Mouse (Mus musculus) embryonic facial prominence, embryonic 11.5 days (tissue): ENCODE measurements around the gene C77080. TPM values are rescaled to one million over a fixed set of nuclear protein-coding genes. Genes with fewer than 3 reads are reported as not detected.

ENCODE experiments used
- ATAC-seq: fragments of 200-750 bp; cut with Nextera tagmentation; replicated peaks from 2 replicates; pipeline ENCODE4 v1.8.0; 2017; ENCODE audit warnings: low read depth; ENCODE audit not compliant: insufficient number of reproducible peaks, low FRiP score, low TSS enrichment
- DNase-seq: peaks from one replicate; pipeline ENCODE4 v3.0.0-alpha.2; 2015; ENCODE audit warnings: low spot score
- H3K27ac ChIP-seq: fragments of 300-500 bp; sonication (generic); replicated peaks from 2 replicates; pipeline ENCODE4 v1.5.1; 2014; ENCODE audit warnings: mild to moderate bottlenecking, low read depth, low read length, control low read depth
- H3K27me3 ChIP-seq: fragments of 300-500 bp; sonication (generic); 2 replicates; pipeline ENCODE4 v1.6.1; 2014; ENCODE audit warnings: mild to moderate bottlenecking, low read length, moderate library complexity, mixed read lengths; ENCODE audit not compliant: control insufficient read depth, insufficient read depth
- H3K36me3 ChIP-seq: fragments of 300-500 bp; sonication (generic); replicated peaks from 2 replicates; pipeline ENCODE4 v1.6.1; 2014; ENCODE audit warnings: low read depth, mild to moderate bottlenecking, low read length, moderate library complexity, mixed read lengths; ENCODE audit not compliant: control insufficient read depth, insufficient read depth
- H3K4me1 ChIP-seq: fragments of 300-500 bp; sonication (generic); 2 replicates; pipeline ENCODE4 v1.6.1; 2014; ENCODE audit warnings: low read length, mixed read lengths; ENCODE audit not compliant: control insufficient read depth, insufficient read depth
- H3K4me2 ChIP-seq: fragments of 300-500 bp; sonication (generic); 2 replicates; pipeline ENCODE4 v1.6.1; 2014; ENCODE audit warnings: low read depth, mild to moderate bottlenecking, control low read depth, low read length, moderate library complexity
- H3K4me3 ChIP-seq: fragments of 300-500 bp; sonication (generic); 2 replicates; pipeline ENCODE4 v1.5.1; 2014; ENCODE audit warnings: low read depth, low read length, control low read depth
- H3K9ac ChIP-seq: fragments of 300-500 bp; sonication (generic); replicated peaks from 2 replicates; pipeline ENCODE4 v1.6.1; 2014; ENCODE audit warnings: mild to moderate bottlenecking, control low read depth, low read length
- H3K9me3 ChIP-seq: fragments of 300-500 bp; sonication (generic); replicated peaks from 2 replicates; pipeline ENCODE4 v1.6.1; 2016; ENCODE audit warnings: mild to moderate bottlenecking, low read length, inconsistent platforms, mixed read lengths; ENCODE audit not compliant: control insufficient read depth
- WGBS: fragments of 180-500 bp; shearing (Covaris S2); extraction: QIAGEN DNeasy Blood & Tissue Kit; methylation state at CpG from one replicate; pipeline ENCODE4 v1.1.7; 2014; 5-methylcytosine and 5-hydroxymethylcytosine counted together
- polyA plus RNA-seq: library from polyadenylated mRNA; unstranded; fragments of >200 nt; fragmentation: Nextera tagmentation; extraction: Ambion mirVana; gene quantifications from 2 replicates; pipeline ENCODE4 v1.2.1, GENCODE M21; 2014

Gene C77080
- polyA plus RNA-seq, 1 experiment from 2014 or later = 2.5 TPM

- H3K27me3 ChIP-seq = peaks cover 31% of the 10 kb centered on the region
Measured at GRCm38 (mm10) chr4:129252492-129252891, 8.7 kb downstream of the C77080 start.

GRCm38 (mm10) chr4:129251482-129252125, 9.6 kb downstream of the C77080 start:
- peak overlapping the region; percentile 28; the same call in 1 of the 2 replicates for H3K9ac ChIP-seq
- H3K4me3 ChIP-seq = no peak overlapping the region
- DNase-seq (no peak), ATAC-seq (no peak)
- H3K27me3 ChIP-seq = peaks cover 39% of the 10 kb centered on the region
- H3K4me1 ChIP-seq = peaks cover 3% of the 10 kb centered on the region; the same call in 1 of the 2 replicates
- WGBS = 2% methylated on average over 15 of the region's 15 CpGs
- no peak overlapping the region for H3K27ac ChIP-seq
- H3K36me3 ChIP-seq = no peaks in the 10 kb centered on the region
- peak overlapping the region; percentile 27 for H3K4me2 ChIP-seq
- H3K9me3 ChIP-seq = no peaks in the 10 kb centered on the region

More at GRCm38 (mm10) chr4:129252492-129252891, 8.7 kb downstream of the C77080 start:
- ATAC-seq (no peak), DNase-seq (no peak)
- peaks cover 3% of the 10 kb centered on the region; the same call in 1 of the 2 replicates for H3K4me1 ChIP-seq
- H3K4me3 ChIP-seq = no peak overlapping the region
- H3K4me2 ChIP-seq = no peak overlapping the region
- H3K9me3 ChIP-seq = no peaks in the 10 kb centered on the region
- WGBS = 81% methylated on average over 2 of the region's 2 CpGs
- H3K27ac ChIP-seq = no peak overlapping the region
- H3K36me3 ChIP-seq = no peaks in the 10 kb centered on the region
- no peak overlapping the region for H3K9ac ChIP-seq

GRCm38 (mm10) chr4:129250759-129251481, 10.3 kb downstream of the C77080 start:
- Histone ChIP-seq H3K9ac (peak overlapping the region; percentile 28; the same call in 1 of the 2 replicates), H3K4me3 (no peak overlapping the region), H3K4me2 (peak overlapping the region; percentile 27), H3K9me3 (no peaks in the 10 kb centered on the region), H3K27ac (no peak overlapping the region), H3K4me1 (no peaks in the 10 kb centered on the region; the same call in 1 of the 2 replicates), H3K36me3 (no peaks in the 10 kb centered on the region), H3K27me3 (peaks cover 44% of the 10 kb centered on the region)
- DNase-seq (no peak), ATAC-seq (no peak)
- WGBS = 17% methylated on average over 15 of the region's 15 CpGs

- no peaks in the 10 kb centered on the region for H3K36me3 ChIP-seq
- H3K9me3 ChIP-seq = no peaks in the 10 kb centered on the region
- H3K4me1 ChIP-seq = no peaks in the 10 kb centered on the region; the same call in 1 of the 2 replicates
- no peak for DNase-seq
- WGBS = 6% methylated on average over 7 of the region's 7 CpGs
- H3K4me3 ChIP-seq = no peak overlapping the region
- no peak for ATAC-seq
- peaks cover 46% of the 10 kb centered on the region for H3K27me3 ChIP-seq
- H3K27ac ChIP-seq = no peak overlapping the region
- H3K4me2 ChIP-seq = no peak overlapping the region
- no peak overlapping the region for H3K9ac ChIP-seq
Measured at GRCm38 (mm10) chr4:129249288-129249687, 11.9 kb downstream of the C77080 start.

GRCm38 (mm10) chr4:129248243-129248767, 12.9 kb downstream of the C77080 start:
- Histone ChIP-seq H3K27ac (no peak overlapping the region), H3K9ac (peak overlapping the region; percentile 61), H3K36me3 (no peaks in the 10 kb centered on the region), H3K4me1 (no peaks in the 10 kb centered on the region; the same call in 1 of the 2 replicates), H3K27me3 (peaks cover 46% of the 10 kb centered on the region), H3K4me3 (peak overlapping the region; percentile 53), H3K4me2 (peak overlapping the region; percentile 98), H3K9me3 (no peaks in the 10 kb centered on the region)
- DNase-seq = no peak
- no peak for ATAC-seq
- WGBS = under 1% methylated on average over 40 of the region's 74 CpGs

GRCm38 (mm10) chr4:129247381-129248242, 13.6 kb downstream of the C77080 start:
- ATAC-seq = no peak

GRCm38 (mm10) chr4:129246360-129247301, 14.6 kb downstream of the C77080 start:
- ATAC-seq (no peak), DNase-seq (no peak)
- H3K4me2 ChIP-seq = no peak overlapping the region
- peaks cover 44% of the 10 kb centered on the region for H3K27me3 ChIP-seq
- no peak overlapping the region for H3K4me3 ChIP-seq
- no peak overlapping the region for H3K27ac ChIP-seq
- no peaks in the 10 kb centered on the region for H3K36me3 ChIP-seq
- WGBS = 34% methylated on average over 15 of the region's 15 CpGs
- peaks cover 2% of the 10 kb centered on the region; the same call in 1 of the 2 replicates for H3K4me1 ChIP-seq
- no peak overlapping the region for H3K9ac ChIP-seq
- no peaks in the 10 kb centered on the region for H3K9me3 ChIP-seq

More at GRCm38 (mm10) chr4:129247381-129248242, 13.6 kb downstream of the C77080 start:
- Histone ChIP-seq H3K4me3 (peak overlapping the region; percentile 53), H3K27me3 (peaks cover 46% of the 10 kb centered on the region), H3K4me2 (peak overlapping the region; percentile 98), H3K9ac (peak overlapping the region; percentile 61), H3K9me3 (no peaks in the 10 kb centered on the region), H3K27ac (no peak overlapping the region), H3K4me1 (no peaks in the 10 kb centered on the region; the same call in 1 of the 2 replicates), H3K36me3 (no peaks in the 10 kb centered on the region)
- no peak for DNase-seq
- 8% methylated on average over 23 of the region's 24 CpGs for WGBS
